Mouse (Mus musculus) spleen, adult 2 months (tissue): ENCODE measurements at regions not wholly inside any gene's neighbourhood (a gene's known extent, or its start where the extent isn't known, plus 50 kb on each side); places are given as distances from the start of the nearest gene placed in this dataset.

ENCODE experiments used
- CTCF ChIP-seq: fragments of 200-500 bp; IDR thresholded peaks from 2 replicates; pipeline ENCODE4 v1.5.1; 2011; ENCODE audit warnings: mild to moderate bottlenecking, inconsistent platforms; ENCODE audit not compliant: insufficient read depth, insufficient read length, insufficient replicate concordance; ENCODE audit errors: extremely low read depth
- POLR2A ChIP-seq: fragments of 200-500 bp; IDR thresholded peaks from 2 replicates; pipeline ENCODE4 v1.6.1; 2011; ENCODE audit warnings: low read depth, low read length, inconsistent platforms

DNA sequence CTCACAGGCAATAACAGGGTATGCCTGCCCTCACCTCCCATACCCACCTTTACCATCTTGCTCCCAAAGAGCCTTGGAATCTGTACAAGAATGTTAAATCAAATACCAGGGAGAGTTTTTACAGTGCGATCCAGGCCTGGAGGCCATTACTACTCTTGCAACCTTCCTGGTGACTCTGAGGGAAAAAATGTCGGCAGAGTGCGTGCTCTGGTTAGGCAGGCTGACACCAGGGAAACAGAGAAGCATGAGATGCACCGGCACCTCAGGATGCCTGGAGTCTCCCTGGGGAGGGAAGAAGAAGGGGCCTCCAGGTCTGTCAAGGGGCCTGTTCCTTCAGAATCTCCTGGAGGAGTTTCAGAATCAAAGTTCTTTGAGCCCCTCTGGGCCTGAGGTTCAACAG lies 63.2 kb downstream of the Bod1 start:
- TF ChIP-seq POLR2A (no peak), CTCF (no peak)
